Mouse (Mus musculus): ENCODE data around the gene Mthfsd.

The Mthfsd gene

DNA sequence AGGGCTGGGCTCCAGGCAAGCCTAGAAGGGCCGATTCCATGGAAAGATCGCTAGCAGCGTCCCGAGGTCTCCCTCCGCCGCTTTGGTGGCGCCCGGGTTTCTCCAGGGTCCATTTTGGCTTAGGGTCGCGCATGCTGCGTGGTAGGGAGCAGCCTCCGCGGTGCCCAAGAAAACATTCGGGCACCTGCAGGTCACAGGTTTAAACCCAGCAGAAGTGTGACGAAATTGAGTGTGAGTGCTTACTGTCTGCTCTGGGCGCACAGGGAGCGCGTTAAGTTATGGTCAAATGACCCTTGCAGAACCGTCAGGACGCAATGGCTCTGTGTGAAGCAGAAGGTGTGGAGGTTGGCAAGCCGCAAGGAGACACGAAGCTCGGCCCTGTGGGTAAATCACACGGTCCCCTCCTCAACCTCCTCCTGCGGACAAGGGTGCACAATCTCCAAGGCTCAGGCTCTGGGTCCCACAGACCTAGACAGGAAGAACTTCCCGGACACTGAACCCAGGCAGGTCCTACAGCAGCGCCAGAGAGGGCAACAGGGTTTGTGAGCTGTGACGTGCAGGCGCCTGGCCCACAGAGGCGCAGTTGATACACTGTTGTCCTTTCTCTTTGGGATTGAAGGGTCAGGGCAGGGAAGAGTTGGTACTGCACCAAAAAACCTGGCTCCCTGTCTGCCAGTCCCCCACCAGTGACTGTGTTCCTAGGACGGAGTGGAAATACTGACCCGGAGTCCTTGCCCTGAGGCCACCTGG, 18.4 kb downstream of the Mthfsd start:
- no peak for DNase-seq (ENCODE audit: extremely low read depth, low read depth, low spot score)

DNA sequence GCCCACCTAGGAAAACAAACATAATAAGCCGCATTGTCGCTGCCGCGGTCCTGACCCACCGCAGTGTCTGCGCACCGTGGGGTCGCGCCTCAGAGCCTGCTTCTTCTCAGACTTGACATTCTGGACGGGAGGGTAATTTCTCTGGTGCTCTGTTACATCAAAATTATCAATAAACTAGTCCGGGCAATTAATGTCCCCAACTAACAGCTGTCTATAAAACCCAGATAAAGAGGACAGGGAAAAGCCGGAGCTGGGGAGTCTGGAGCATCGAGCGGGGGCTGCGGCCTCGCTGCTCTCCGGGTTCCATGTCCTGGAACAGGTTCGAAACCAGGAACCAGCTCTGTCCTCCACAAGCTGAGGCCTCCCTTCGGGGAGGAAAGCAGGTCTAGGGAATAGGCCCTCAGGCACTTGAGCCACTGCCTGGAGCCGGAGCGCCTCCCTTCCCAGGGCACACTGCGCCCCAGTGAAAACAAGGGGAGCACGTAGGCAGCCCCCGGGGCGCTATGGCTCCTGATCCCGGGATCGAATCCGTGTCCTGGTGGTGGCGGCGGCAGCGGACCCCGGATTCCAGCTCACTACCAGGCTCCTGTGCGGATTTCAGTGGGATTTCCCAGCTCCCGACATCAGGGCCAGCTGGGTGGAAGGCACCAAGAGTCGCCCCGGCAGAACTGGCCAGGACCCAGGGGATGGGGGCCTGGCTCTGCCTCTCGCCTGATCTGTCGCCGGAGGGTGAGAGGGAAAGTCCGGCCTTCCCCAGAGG, 19.1 kb downstream of the Mthfsd start:
- no peak for DNase-seq (ENCODE audit: extremely low read depth, low read depth, low spot score)

DNA sequence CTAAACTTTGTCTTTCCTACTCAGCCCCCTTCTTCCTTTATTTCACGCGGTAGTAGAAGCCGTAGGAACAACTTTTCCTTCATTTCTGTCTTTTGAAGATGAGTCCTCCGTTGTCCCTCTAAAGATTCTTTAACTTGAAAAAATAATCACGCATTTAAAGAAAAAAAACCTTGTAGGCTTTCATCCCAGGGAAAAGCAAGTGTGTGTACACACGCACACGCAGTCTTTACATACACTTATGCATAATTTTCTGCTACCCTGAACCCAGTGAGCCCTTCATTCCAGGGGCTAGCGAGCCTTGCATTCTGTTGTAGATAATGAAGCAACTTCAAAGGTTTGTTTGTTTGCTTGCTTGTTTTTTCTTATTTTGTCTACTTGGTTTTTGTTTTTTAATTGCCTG, 19.9 kb downstream of the Mthfsd start:
- no peak for DNase-seq (ENCODE audit: extremely low read depth, low read depth, low spot score)

DNA sequence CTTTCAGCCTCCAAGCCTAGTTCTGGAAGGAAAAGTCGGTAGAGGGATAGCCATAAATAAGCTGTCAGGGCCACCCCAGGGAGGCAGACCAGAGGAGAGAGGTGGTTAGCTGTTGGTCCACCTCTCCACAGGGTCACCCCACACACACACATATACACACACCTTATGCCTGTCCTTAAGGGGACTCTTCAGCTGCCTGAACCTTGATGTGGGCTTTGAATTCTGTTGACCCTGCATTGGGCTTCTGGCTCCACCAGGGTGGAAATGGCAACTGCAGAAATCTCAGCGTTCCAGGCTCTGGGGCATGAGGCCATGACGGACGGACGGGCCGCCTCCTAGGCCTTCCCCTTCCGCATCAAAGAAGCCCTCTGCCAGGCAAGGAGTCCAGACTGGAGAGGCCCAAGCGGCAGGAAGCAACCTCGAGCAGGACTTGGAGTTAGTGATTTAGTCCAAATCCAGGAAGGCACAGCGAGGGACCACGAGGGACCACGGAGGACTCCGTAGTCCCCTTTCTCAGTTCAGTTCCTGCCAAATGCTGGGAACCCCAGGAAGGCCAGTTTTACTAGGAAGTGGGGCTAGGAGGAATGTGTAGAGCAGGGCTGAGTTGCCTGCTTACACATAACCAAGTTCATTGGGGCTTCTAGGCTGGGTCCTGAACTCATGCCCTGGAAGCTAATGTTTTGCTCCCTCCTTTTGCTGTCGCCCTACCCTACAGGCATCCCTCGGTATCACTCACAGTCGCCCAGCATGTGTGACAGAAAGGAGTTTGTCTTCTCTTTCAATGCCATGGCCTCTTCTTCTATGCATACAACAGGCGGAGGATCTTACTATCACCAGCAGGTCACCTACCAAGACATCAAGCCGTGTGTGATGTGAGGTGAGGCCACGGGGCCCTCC, 21.9 kb downstream of the Mthfsd start:
- no peak for DNase-seq (ENCODE audit: extremely low read depth, low read depth, low spot score)

DNA sequence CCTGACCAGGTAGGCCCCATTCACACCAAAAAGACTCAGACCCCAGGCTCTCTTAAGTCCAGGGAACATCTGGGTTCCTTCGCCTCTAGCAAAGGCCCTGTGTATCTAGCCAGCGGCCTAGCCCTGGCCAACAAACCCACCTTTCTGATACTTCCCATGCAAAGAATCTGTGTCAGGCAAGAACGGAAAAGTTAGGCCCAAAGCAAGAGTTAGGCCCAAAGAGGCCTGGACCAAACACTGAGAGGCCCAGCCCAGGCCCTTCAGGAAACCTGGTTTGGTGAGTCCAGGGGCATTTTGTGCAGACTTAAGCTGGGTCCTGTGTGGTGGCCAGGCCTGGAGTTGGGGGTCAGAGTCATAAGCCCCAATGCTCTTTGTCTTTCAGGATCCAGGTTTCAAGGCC, 22.6 kb downstream of the Mthfsd start:
- no peak for DNase-seq (ENCODE audit: extremely low read depth, low read depth, low spot score)

DNA sequence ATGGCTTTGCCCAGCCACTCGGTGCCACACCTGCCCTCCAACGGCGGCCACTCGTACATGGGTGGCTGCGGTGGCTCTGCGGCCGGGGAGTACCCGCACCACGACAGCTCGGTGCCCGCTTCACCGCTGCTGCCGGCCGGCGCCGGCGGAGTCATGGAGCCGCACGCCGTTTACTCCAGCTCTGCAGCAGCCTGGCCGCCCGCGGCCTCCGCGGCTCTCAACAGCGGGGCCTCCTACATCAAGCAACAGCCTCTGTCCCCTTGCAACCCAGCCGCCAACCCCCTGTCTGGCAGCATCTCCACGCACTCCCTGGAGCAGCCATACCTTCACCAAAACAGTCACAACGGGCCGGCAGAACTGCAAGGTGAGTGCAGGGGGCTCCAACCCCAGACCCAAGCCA, 23.2 kb downstream of the Mthfsd start:
- no peak for DNase-seq (ENCODE audit: extremely low read depth, low read depth, low spot score)

DNA sequence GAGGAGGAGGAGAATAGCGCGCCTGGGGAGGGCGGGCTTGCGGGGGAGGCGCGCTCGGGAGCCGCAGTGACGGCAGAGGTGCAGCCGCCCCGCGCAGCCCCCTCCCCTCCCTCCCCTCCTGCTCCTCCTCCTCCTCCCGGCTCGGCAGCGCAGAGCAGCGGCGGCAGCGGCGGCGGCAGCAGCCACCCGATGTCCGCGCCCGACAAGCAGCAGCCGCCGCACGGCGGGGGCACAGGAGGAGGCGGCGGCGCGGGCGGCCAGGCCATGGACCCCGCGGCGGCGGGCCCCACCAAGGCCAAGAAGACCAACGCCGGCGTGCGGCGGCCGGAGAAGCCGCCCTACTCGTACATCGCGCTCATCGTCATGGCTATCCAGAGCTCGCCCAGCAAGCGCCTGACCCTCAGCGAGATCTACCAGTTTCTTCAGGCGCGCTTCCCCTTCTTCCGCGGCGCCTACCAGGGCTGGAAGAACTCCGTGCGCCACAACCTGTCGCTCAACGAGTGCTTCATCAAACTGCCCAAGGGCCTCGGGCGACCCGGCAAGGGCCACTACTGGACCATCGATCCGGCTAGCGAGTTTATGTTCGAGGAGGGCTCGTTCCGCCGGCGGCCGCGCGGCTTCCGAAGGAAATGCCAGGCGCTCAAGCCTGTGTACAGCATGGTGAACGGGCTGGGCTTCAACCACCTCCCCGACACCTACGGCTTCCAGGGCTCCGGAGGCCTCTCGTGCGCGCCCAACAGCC, 23.8 kb downstream of the Mthfsd start, which contains the start of gene Foxf1:
Foxf1 (plus strand) TSS at position 177 of the 742 bp plus-strand sequence.
- no peak for DNase-seq (ENCODE audit: extremely low read depth, low read depth, low spot score)

DNA sequence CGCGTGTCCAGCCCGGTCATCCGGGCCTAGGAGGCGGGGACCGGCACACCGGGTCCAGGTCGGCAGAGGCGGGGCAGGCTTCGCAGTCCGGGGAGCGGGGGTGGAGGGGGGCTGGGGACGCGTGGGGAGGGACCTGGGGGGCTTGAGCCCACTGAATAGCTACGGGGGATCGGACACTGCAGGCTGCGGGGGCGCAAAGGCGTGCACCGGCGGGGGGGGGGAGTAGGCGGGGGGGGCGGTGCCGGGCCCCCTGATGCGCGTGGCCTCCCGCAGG, 24.3 kb downstream of the Mthfsd start:
- DNase-seq (ENCODE audit: extremely low read depth, low read depth, low spot score): no peak

DNA sequence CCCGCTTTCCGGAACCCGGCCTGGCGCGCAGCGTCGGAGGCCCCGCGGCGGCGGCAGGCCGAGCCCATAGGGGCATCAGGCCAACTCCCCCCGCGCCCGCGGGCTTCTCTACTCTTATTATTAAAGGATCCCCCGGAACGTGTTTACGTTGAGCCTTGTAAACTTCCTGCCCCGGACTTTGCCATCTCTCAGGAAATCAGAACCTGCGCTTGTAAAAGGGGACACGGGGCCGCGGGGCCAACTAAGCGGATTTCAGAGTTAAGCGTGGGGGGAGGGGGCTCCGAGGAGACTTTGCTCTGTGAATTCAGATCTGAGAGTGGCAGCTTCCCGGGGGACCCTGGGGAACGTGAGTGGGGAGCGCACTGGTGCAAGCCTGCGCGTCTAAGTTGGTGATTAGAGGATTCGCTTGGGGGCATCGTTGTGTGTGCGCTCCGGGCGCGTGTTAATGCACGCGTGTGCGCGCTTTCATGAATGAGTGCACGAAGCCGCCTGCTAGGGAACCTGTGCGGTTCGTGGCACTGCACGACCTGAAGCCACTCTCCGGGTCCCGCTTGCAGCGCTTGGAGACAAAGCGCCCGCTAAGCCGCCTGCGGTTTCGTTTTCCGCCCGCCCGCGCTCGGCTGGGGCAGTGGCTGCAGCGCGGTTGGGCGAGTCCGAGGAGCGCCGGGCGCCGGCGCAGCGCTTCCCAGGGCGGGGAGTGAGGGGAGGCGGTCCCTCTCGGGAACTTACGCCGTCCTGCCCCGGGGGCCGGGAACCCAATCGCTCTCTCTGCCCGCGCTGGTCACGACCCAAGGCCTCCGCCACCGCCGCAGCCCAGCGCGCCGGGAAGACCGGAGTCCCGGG, 24.9 kb downstream of the Mthfsd start:
- no peak for DNase-seq (ENCODE audit: extremely low read depth, low read depth, low spot score)

DNA sequence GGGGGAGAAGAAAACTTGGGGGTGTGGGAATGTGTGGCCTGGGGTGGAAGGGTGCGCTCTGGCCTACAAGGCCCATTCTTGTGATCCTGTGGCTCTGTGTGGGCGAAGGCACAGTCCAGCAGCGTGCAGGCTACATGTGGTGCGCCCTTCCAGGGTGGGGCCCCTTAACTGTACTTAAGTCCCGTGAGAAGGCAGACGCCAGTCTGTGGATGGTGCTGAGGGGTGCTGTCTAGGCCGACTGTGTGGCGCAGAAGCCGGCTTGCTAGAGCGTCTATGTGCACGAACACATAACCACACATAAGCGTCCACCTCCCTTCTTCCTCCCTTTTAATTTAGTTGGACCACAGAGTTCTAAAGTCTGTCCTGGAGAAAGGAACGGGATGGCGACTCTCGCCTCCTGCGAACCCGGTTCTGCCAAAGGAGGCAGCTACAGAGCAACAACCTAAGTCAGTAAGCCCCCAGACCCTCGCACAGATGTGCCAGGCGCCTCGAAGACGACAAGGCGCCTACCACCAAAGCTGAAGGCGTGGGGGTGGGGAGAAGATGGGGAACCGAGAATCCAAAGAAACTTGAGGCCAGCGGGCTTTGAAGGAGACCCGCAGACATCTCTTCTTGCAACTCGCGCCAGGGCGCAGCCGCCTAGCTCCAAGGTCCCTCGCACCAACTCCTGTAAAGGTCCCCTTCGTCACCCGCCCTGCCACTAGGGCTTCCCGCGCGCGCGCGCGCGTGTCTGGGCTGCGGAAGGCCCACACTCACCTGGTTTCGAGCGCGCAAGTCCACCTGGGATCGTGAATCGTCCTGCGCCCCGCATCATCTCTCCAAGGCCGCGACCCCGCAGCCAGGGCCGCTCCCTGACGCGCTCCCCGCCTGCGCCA, 25.7 kb downstream of the Mthfsd start:
- no peak for DNase-seq (ENCODE audit: extremely low read depth, low read depth, low spot score)

DNA sequence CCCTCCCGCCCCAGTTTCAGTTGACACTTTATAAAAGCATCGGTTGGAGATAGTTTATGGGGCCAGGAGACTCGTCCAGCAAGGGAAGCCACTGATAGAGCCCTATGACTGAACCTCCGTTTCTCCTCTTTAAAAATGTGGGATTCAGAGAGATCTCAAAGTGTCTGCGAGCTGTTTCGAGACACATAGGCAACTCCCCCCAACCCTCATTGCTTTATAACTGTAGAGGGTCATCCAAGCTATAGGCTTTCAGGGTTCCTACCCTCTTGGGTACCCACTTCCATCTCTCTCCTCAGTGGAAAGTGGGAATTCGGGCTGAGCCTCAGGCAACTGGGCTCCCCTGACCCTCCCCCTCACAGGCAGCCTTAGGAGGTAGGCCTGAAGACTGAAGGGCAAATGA, 26.8 kb downstream of the Mthfsd start:
- no peak for DNase-seq (ENCODE audit: extremely low read depth, low read depth, low spot score)

DNA sequence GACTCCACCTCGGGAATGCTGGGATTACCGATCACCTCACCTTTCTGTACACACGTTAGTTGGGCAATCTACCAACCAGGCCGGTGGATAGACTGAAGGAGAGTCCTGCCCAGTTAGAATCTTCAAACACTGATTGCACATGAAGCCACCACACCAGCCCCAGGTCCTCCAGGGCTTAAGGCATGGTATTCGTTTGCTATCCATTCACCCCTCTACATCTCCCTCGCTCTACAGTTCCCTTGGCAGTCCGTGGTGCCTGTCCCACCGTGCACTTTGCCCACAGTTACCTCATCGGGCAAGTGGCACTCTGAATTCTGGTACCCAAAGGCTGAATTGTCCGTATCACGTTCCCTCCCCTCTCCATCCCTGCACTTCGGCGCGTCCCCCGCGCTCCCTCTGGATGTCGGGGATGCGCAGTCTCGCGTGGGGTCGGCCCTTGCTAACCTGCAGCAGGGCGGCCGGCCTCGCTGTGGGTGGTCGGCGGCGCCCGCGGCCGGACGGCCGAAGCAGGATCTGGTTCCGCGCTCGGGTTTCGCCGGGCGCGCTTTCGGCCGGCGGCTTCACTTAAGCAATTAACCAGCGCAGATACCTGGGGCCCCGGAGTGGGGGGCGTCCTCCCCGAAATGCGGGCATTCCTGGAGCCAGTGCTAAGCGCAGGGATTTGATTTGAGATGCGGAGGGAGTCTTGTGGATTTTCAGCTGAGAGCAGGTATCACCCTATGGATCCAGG, 27.7 kb downstream of the Mthfsd start:
- DNase-seq (ENCODE audit: extremely low read depth, low read depth, low spot score): no peak

DNA sequence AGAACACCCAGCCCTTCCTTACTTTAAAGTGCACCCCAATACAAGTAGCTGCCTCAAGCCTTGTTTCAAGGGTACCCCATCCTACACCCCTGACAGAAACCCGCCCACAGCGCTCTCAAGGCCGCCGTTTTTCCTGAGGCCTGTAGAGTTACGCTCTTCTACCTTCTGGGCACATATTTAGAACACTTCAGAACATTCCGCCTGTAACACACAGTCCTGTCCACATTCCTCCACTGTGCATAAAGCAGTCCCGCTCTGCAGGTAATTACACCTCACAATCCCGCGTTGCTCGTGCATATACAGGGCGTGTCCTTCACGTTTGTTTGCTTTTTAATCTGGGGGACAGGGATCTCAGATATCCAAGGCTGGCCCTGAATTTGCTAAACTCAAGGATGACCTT, 28.2 kb downstream of the Mthfsd start:
- DNase-seq (ENCODE audit: extremely low read depth, low read depth, low spot score): no peak

DNA sequence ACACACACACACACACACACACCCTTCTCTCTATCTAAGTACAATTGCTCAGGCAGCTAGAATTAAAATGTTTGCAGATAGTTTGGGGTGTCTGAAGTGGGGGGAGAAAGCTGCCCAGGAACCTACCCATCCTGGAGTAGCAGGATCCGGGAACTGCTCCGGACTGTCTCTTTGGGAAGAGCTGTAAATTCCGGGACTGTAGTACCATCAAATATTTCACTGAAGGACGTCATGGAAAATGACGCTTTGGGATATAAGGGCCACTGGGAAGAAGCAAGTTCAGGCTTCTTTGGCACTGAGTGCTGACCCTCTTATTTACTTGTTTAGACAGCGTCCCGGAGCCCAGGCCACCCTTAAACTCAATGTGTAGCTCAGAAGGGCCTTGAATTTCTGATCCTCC, 29.0 kb downstream of the Mthfsd start:
- no peak for DNase-seq (ENCODE audit: extremely low read depth, low read depth, low spot score)

DNA sequence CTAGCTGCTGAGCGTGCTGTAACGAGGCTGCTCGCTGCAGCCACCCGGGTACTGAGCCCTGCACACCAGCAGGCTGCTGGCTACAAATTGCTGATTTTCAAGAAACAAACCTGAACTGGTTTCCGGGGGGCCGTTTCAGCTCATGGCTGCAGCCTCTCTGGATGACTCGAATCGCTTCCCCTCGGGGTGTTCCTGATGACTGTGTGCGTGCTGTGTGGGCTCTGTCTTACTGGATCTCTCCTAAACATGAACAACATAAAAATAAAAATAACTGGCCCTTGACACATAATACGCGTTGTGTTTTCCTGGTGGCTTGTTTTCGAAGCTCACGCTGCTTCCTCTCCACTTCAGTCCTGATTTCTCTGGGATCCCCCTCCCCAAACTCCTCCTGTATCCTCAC, 29.5 kb downstream of the Mthfsd start:
- DNase-seq (ENCODE audit: extremely low read depth, low read depth, low spot score): no peak

DNA sequence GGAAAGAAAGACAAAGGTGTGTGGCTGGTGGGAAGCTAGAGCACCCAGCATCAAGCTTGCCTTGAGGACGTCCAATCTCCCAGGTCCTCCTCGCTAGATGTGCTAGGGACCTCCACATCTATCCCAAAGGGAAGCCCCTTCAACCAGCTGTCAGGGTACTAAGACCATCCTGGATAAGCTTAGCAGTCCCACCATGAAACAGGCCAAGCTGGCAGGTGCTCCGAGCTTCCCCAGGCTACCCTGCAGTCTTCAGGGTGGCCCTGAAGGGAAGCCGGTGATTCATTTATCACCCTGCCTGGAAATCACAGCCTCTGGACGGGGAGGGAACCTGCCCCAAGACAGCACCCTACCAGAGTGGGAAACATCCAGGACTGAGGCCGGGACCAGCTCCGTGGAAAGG, 31.6 kb downstream of the Mthfsd start:
- DNase-seq (ENCODE audit: extremely low read depth, low read depth, low spot score): no peak

DNA sequence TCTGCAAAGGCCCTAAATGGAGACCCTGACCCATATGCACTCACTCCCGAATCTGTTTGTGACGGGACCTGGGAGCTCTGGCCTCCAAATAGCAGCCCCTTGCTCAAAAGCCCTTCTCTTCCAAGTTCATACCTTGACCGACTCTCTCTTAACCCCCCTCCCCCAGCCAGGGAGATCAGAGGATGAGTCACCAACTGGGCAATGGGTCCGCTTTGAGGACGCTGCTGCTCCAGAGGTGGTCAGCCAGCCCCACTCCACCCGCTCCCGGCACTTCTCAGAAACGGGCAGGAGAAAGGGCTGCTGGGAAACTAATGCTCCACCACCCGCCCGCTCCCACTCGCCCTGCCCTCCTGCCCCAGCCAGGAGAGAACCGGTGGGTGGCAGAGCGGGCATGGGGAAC, 32.3 kb downstream of the Mthfsd start:
- no peak for DNase-seq (ENCODE audit: extremely low read depth, low read depth, low spot score)

DNA sequence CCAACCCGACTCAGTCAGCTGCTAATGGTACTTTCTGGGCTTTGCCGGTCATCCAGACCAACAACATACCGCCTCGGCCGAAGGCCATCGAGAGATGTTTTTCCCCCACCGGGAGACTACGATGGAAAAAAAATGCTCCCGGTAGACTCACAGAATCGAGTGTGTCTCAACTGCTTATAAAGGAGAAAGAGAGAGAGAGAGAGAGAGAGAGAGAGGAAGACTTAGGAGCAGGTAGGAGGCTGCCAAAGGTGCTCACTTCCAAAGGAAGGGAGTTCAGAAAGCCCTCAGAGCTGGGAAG, 33.4 kb downstream of the Mthfsd start:
- DNase-seq (ENCODE audit: extremely low read depth, low read depth, low spot score): no peak

Data from fat pad, adult 2 months (tissue).